Mouse (Mus musculus) erythroblast, adult 5-6 weeks (primary cell): ENCODE measurements around the gene Fxyd5. TPM values are rescaled to one million over a fixed set of nuclear protein-coding genes. Genes with fewer than 3 reads are reported as not detected.

Experiments used
- ATAC-seq: replicated peaks from 2 replicates; pipeline ENCODE4 v1.8.0; 2016; ENCODE audit warnings: moderate number of reproducible peaks, mild to moderate bottlenecking, moderate TSS enrichment, inconsistent platforms; ENCODE audit not compliant: poor library complexity, low FRiP score, severe bottlenecking
- total RNA-seq, 2 experiments: library from RNA; stranded (forward) in 1 of 2; stranded (reverse) in 1 of 2; fragments of 150-400 nt in 1 of 2; fragments of 200-764, 138-1000 nt in 1 of 2; gene quantifications; 2 replicates each; pipeline versions ENCODE4 v1.2.3 to v1.2.4; 2015 to 2017; ENCODE audit warnings: low replicate concordance in 2 of 2

Gene Fxyd5
- total RNA-seq (2015; ENCODE audit: low replicate concordance) (183 and 286 TPM in 2 replicates), total RNA-seq (2017; ENCODE audit: low replicate concordance) (67.1 and 90.7 TPM in 2 replicates)

- no peak for ATAC-seq
Measured at GRCm38 (mm10) chr7:31042431-31042910, at the start of gene Fxyd5. Gene Fxyd5, minus strand, starts transcription at chr7:31042481.

DNA sequence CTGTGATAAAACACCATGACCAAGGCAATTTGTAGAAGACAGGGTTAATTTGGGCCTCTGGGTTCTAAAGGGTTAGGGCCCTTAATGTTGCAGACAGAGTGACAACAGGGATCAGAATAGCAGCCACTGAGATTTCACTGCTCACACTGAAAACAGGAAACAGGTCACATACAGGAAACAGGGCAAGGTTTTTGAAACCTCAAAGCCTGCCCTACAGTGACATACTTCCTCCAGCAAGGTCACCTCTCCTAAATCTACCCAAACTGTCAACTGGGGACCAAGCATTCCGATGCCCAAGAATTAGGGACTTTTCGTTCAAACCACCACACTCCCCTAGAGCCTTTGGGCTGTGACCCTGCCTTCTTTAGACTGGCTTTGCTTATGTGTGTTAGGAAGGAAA is 47.4 kb upstream of the Fxyd5 start:
- no peak for ATAC-seq

DNA sequence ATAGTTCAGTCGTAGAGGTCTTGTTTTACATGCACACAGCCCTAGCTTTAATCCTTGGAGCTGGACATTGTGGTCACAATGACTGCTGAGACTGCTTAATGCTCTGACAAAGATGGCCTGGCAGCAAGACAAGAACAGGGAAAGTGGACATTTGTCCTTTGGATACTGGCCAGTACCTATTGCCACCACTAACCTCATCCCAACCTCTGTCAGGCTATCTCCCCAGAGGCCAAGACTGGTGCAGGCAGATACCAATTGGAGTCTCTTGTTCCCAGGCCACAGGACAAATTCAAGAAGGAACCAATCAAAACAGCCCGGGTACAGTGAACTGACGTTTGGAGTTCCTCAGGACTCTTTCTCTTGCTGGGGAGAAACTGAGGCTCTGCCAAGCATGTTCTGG is 45.9 kb upstream of the Fxyd5 start:
- no peak for ATAC-seq

GRCm38 (mm10) chr7:31087262-31087661 is 45.0 kb upstream of the Fxyd5 start:
- no peak for ATAC-seq

- ATAC-seq = no peak
Measured at GRCm38 (mm10) chr7:31086175-31086755, 44.0 kb upstream of the Fxyd5 start.

- ATAC-seq = no peak
Measured at GRCm38 (mm10) chr7:31085171-31085570, 42.9 kb upstream of the Fxyd5 start.

DNA sequence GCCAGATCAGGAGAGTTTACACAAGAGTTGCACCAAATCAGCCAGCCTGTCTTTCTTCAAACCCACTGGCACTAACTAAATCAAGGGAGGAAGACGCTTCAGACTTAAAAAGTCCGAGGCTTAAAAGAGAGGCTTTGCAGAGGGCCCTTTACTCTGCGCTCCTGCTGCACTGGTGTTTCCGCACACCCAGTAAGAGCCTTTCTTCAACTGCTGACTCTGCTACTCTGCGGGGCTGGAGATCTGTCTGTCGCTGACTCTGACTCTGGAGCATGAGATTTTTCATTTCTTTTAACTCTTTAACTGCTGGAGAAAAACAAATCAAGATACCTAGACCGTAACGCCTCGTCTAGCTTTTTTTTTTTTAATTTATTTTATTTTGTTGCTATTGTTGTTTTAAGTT is 41.9 kb upstream of the Fxyd5 start:
- no peak for ATAC-seq

- ATAC-seq = no peak
Measured at GRCm38 (mm10) chr7:31082831-31083588, 40.7 kb upstream of the Fxyd5 start.

- no peak for ATAC-seq
Measured at GRCm38 (mm10) chr7:31082106-31082505, 39.8 kb upstream of the Fxyd5 start.

DNA sequence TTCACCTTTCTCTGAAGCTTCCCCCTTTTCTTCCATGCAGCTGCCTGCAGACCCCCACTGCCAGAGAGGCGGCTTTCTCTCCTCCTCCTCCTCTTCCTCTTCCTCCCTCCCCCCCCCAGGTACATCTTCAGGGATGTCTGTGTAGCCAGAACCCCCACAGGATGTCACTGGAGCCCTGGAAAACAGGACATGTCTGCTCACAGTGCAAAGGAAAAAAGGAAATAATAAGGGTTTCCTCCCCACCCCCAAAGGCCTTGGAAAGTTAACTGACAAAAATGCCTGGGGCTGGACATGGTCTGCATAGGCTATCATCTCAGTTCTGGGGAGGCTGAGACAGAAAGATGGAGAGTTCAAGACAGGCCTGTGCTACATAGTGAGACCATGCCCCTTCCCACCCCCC is 38.8 kb upstream of the Fxyd5 start:
- ATAC-seq = no peak

GRCm38 (mm10) chr7:31080611-31081010 is 38.3 kb upstream of the Fxyd5 start:
- ATAC-seq = no peak

DNA sequence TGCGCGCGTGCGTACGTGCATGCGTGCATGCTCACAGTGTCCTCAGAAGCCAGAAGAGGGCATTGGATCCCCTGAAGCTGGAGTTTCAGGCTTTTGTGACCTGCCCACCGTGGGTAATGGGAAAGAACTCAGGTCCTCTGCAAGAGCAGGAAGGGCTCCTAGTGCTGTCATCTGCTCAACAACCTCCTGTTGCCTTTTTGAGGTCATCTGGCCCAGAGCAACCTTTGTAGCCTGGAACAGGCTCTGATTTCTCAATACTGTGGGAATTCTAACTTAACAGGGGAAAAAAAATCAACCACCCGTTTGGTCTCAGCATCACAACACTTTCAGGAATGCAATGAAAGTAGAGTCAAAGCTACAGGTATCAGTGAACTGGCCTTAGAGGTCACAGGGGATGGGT is 37.4 kb upstream of the Fxyd5 start:
- ATAC-seq = no peak

DNA sequence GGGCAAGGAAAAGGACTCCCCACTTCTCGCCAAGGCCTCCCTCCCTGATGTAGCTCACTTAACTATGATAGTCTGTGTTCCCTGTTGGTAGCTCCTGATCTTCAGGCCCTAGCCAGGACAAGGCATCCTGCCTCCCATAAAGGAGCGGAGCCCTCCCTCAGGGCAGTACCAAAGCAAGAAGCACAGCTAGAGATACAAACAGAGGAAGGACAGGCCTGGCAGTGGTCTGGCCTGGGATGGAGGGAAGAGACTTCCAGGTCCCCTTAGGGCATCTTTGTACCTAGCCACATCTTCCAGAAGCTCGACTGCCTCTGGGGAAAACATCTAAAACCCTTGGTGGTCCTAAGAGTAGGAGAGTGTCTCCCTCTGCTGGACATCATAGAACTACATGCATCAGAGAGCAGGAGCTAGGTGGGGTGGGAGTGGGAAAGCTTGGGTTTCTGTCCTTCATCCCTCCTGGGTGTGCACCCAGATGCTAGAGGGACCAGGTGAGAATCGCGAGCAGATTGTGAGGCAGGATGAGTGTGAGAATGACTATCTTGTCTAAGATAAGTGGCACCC is 35.7 kb upstream of the Fxyd5 start:
- no peak for ATAC-seq

- ATAC-seq = no peak
Measured at GRCm38 (mm10) chr7:31077470-31077869, 35.2 kb upstream of the Fxyd5 start.

- ATAC-seq = no peak
Measured at GRCm38 (mm10) chr7:31076492-31076891, 34.2 kb upstream of the Fxyd5 start, which contains the start of gene Fxyd3. Gene Fxyd3, minus strand, starts transcription at chr7:31076704.

- ATAC-seq = no peak
Measured at GRCm38 (mm10) chr7:31074713-31075069, 32.4 kb upstream of the Fxyd5 start.

GRCm38 (mm10) chr7:31074061-31074712 is 31.9 kb upstream of the Fxyd5 start:
- ATAC-seq = no peak

DNA sequence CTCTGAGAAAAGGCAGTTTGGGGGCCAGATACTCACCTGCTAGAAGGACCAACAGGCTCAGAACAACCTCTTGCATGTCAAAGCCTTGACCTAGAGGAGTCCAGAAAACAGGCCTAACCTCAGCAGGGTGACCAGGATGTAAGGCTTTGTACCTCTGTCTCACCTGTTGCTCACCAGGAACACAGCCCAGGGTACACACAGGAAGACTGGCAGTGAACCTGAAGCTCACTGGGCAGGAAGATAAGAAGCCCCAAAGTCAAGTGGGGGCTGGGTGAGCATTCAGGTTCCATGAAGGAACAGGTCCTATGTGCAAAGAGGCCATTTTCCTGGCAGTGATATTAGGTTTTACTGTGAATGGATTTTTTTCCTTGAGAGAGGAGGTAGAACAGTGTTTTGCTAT is 31.3 kb upstream of the Fxyd5 start:
- no peak for ATAC-seq

DNA sequence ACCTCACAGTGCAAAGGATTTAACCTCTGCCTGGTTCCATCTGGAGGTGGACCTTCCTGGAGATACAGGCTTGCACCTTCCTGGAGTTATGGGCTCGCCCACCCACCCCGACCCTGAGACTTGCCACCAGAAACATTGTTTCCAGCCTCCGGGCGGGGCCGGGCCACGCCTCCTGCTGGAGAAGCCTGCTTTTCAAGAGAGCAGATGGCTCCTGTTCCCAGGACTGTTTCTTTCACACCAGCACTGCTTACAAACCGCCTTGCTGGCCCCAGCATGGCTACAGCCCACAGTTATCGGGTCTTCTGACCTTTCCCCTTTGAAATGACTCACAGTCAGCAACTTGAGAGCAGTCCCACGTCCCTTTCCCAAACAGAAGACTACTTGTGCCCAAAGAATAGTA is 30.0 kb upstream of the Fxyd5 start:
- ATAC-seq = no peak

- ATAC-seq = no peak
Measured at GRCm38 (mm10) chr7:31070324-31070723, 28.0 kb upstream of the Fxyd5 start.

DNA sequence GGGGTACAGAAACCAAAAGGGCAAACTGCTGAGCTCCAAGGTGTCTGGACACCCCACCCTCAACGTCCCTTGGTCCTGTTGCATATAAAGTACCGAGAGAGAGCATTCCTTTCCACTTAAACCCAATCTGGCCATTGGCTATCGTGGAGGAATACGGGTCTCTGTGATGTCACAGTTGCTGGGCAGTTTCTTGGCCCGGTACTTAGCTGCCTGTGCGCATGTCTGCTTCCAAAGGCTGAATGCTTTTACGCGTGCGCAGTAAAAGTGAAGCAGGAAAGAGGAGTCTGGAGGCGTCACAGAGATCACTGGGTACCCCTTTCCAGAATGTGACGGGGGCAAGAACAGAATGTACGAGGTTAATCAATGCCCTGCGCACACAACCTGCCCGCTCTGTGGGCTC is 27.2 kb upstream of the Fxyd5 start:
- no peak for ATAC-seq
